Mouse (Mus musculus) heart, adult 2 months (tissue): Measurements from ENCODE around the gene Stard3. TPM values are rescaled to one million over a fixed set of nuclear protein-coding genes. Genes with fewer than 3 reads are reported as not detected.

Experiments
- DNase-seq, 2 experiments: peaks; one replicate each; pipeline ENCODE4 v3.0.0; 2021
- H3K27ac ChIP-seq: fragments of 200-600 bp; 2 replicates; pipeline ENCODE4 v1.8.1; 2022
- H3K27me3 ChIP-seq: fragments of 200-500 bp; 2 replicates; pipeline ENCODE4 v1.6.1; 2012; ENCODE audit warnings: mild to moderate bottlenecking, low read length, inconsistent platforms, mixed read lengths; ENCODE audit not compliant: control insufficient read depth, insufficient read depth
- H3K36me3 ChIP-seq: fragments of 200-500 bp; 2 replicates; pipeline ENCODE4 v1.6.1; 2012; ENCODE audit warnings: low read length, inconsistent platforms; ENCODE audit not compliant: control insufficient read depth, insufficient read depth
- H3K4me1 ChIP-seq: fragments of 200-500 bp; 2 replicates; pipeline ENCODE4 v1.6.1; 2011; ENCODE audit warnings: low read length; ENCODE audit not compliant: control insufficient read depth, insufficient read depth
- H3K4me3 ChIP-seq: fragments of 200-600 bp; 2 replicates; pipeline ENCODE4 v1.8.1; 2022
- H3K79me2 ChIP-seq: fragments of 200-500 bp; replicated peaks from 2 replicates; pipeline ENCODE4 v1.6.1; 2012; ENCODE audit warnings: mild to moderate bottlenecking, inconsistent platforms, low read length, moderate library complexity, mixed read lengths; ENCODE audit not compliant: control insufficient read depth, insufficient read depth
- H3K9ac ChIP-seq: fragments of 200-500 bp; 2 replicates; pipeline ENCODE4 v1.6.1; 2012; ENCODE audit warnings: low read depth, mild to moderate bottlenecking, control low read depth, inconsistent platforms, low read length, mixed read lengths
- CTCF ChIP-seq: fragments of 200-600 bp; IDR thresholded peaks from 2 replicates; pipeline ENCODE4 v1.8.1; 2022; ENCODE audit warnings: antibody characterized with exemption, mild to moderate bottlenecking, moderate library complexity
- EP300 ChIP-seq: fragments of 200-500 bp; IDR thresholded peaks from 2 replicates; pipeline ENCODE4 v1.6.1; 2011; ENCODE audit warnings: low read depth, low read length, control low read depth; ENCODE audit not compliant: insufficient read depth
- POLR2A ChIP-seq: fragments of 200-500 bp; IDR thresholded peaks from 2 replicates; pipeline ENCODE4 v1.6.1; 2011; ENCODE audit warnings: mild to moderate bottlenecking, low read depth, low read length, control low read depth; ENCODE audit not compliant: insufficient read depth
- WGBS: fragments of 180-500 bp; shearing (Covaris S2); methylation state at CpG from one replicate; pipeline ENCODE4 v1.1.7; 2018; 5-methylcytosine and 5-hydroxymethylcytosine counted together
- intact Hi-C: fragments of 180-260 bp; cut with DNase I; formaldehyde crosslinking; loops from one replicate; pipeline ENCODE4 v1.15.1; 2025
- long read RNA-seq: library from polyadenylated mRNA; stranded (forward); transcript quantifications from one replicate; pipeline ENCODE4 v2.0.0, GENCODE M21; 2021
- polyA plus RNA-seq: library from polyadenylated mRNA; depleted of rRNA; stranded (reverse); fragments of >200 nt; gene quantifications from 2 replicates; pipeline ENCODE4 v1.2.3, GENCODE M21; 2012; rRNA removed
- total RNA-seq, 2 experiments: library from RNA; stranded (reverse); gene quantifications; 2 replicates each; pipeline ENCODE4 v1.2.3; 2021

Gene Stard3
- total RNA-seq (10 to 100 TPM; 19.0 to 24.3 TPM), polyA plus RNA-seq (58.3 and 62.3 TPM in 2 replicates)
- long read RNA-seq, transcript Stard3-201 (15 exons, 2,070 nt) = major isoform, 22 of 33 reads
- long read RNA-seq, partial matches to known transcripts = 8 of 33 reads
- long read RNA-seq, other reads (novel, unspliced or antisense) = 3 of 33 reads

DNA sequence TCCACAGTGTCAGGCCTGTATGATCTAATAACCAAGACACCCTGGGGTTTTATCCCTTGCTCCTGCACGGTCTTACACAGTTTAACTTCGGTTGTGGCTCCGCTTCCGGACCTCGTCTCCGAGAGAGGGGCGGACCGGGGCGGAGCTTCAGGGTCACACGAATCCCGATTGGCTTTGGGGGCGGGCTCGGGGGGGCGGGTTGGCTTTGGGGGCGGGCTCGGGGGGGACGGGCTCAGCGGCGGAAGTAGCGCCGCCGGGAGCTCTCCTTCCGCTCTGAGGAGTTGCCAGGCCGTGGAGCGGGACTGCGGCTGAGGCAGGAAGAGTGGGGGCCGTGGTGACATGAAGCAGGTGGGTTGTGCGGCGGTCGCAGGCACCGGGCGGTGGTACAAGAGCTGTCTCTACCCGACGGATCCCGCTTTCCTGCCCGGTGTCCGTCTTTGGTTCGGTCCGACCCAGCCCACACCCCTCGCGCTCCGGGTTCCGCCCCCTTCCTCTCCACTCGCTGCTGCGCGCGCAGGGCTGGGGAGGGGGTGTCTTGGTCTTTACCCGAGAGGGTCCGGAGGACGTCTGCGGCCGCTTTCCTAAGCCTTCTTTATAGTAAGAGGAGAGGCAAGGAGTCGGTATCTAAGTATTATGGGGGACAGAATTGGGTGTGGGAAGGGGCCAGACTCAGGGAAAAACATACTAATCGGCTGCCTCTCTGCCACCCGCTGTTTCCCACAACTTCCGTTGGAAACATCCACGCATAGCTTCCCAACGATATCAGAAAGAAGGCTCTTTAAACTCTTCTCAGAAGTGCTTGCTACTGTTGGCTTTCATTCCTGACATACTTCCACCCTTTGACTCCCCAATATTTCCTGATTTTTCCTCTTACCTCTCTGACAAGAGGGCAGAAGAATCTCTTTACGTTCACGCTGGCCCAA is at the start of gene Stard3:
Stard3 (plus strand) TSS at position 208 of the 923 bp plus-strand sequence.
- Histone ChIP-seq H3K27me3 (no peaks in the 10 kb centered on the region), H3K27ac (peak within 1 kb of the TSS; percentile 88), H3K9ac (peak within 1 kb of the TSS; percentile 99), H3K36me3 (no peaks in the 10 kb centered on the region), H3K79me2 (no peaks in the 10 kb centered on the region), H3K4me3 (peak within 1 kb of the TSS; percentile 91), H3K4me1 (peaks cover 14% of the 10 kb centered on the region)
- peak; percentile 91 to 93 for DNase-seq
- WGBS = under 1% methylated on average over 60 of the region's 60 CpGs
- intact Hi-C loops = loop anchor here (5.0 kb wide), 1 partner anchor 99 kb away; no protein-coding TSS in a partner anchor
- TF ChIP-seq POLR2A (peak; percentile 96), EP300 (peak; percentile 20; the same call in 1 of the 2 replicates), CTCF (no peak)

DNA sequence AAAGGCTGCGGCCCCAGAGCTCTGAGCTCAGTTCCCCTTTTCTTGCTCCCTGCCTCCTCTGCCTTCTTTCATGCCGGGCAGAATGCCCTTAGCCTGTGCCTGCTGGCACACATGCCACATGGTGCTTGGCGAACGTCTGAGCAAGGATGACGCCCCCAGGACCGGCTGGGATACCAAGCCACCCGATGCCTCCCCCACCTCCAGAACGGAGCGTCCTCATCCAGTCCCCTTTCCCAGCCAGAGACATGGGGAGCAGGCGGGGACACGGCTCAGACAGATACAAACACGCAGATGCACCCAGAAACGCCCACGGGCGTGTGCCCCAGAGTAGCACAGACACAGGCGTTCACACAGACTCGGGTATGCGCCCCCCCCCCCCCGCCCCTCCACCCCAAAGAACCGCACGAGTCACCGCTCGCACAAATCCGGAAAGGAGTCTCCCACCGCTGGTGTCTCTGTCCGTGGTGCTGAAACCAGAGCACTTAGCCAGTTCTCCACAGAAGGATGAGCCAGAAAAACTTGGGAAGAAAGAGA is 44.3 kb upstream of the Stard3 start:
- DNase-seq = peak; percentile 28 to 62
- no peak overlapping the region for H3K4me3 ChIP-seq
- no peaks in the 10 kb centered on the region for H3K36me3 ChIP-seq
- no peaks in the 10 kb centered on the region for H3K4me1 ChIP-seq
- H3K79me2 ChIP-seq = no peaks in the 10 kb centered on the region
- H3K27ac ChIP-seq = no peak overlapping the region
- TF ChIP-seq CTCF (no peak), POLR2A (no peak), EP300 (no peak)
- peaks cover 13% of the 10 kb centered on the region; the same call in 1 of the 2 replicates for H3K27me3 ChIP-seq
- 3% methylated on average over 26 of the region's 26 CpGs for WGBS
- intact Hi-C loops = no loop called here
- no peak overlapping the region for H3K9ac ChIP-seq

DNA sequence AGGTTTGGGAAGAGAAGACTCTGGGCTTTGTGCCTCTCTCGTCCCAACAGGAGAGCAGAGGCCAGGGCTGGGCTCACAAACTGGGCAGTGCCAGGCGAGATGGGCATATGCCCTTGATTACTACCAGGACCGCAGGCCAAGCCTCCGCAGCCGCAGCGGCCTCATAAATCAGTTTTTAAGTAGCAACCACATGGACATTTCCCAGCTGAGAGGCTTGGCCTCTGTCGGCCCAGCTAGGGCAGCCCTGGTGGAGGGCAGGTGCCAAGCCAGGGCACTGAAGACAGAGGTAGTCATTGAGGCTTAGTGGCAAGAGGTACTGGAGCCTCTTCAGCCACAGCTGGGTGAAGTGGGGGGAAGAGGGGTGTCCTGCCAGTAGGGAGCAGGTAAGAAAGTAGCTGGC is 40.7 kb upstream of the Stard3 start:
- intact Hi-C loops = no loop called here
- no peak for DNase-seq
- no peak overlapping the region for H3K27ac ChIP-seq
- H3K4me3 ChIP-seq = no peak overlapping the region
- TF ChIP-seq CTCF (no peak), EP300 (no peak), POLR2A (no peak)
- H3K79me2 ChIP-seq = no peaks in the 10 kb centered on the region
- 13% methylated on average over 7 of the region's 7 CpGs for WGBS
- H3K4me1 ChIP-seq = no peaks in the 10 kb centered on the region
- no peaks in the 10 kb centered on the region for H3K36me3 ChIP-seq
- H3K27me3 ChIP-seq = peaks cover 27% of the 10 kb centered on the region
- no peak overlapping the region for H3K9ac ChIP-seq

DNA sequence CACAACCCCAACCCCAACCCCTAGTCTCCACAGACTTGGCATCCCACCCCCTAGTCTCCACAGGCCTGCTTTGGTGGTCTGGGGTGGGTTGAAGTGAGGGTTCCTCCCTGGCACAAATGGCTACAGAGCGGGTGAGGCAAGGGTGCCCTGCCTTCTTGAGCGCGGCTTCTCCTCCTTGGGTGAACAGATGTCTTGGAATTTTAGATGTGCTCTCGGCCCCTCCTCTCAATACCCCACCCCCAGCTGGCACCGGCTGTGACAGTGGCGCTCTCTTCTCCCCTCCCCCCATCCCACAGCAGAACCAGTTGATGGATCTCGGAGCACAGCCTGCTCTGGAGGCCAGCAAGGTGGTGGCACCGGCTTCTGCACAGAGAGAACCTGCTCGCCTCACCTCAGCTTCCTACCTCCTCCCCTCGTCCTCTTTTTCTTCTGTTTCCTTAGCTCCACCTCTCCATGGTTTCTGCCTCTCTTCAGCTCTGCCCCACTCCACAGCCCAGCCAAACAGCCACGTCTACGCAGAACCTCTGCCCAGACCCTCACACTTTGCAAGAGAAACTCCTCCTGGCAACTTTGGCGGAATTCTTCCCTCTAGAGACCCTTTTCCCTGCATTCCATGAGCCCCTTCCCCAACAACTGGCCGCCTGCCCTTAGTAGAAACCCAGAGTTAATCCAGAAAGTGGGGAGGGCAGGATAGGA is 39.6 kb upstream of the Stard3 start:
- Histone ChIP-seq H3K79me2 (no peaks in the 10 kb centered on the region), H3K4me3 (no peak overlapping the region), H3K27ac (no peak overlapping the region), H3K9ac (no peak overlapping the region), H3K27me3 (peaks cover 27% of the 10 kb centered on the region), H3K36me3 (no peaks in the 10 kb centered on the region), H3K4me1 (no peaks in the 10 kb centered on the region)
- intact Hi-C loops = no loop called here
- WGBS = 2% methylated on average over 14 of the region's 14 CpGs
- TF ChIP-seq CTCF = no peak
- no peak for TF ChIP-seq POLR2A
- TF ChIP-seq EP300 = no peak
- DNase-seq = no peak

DNA sequence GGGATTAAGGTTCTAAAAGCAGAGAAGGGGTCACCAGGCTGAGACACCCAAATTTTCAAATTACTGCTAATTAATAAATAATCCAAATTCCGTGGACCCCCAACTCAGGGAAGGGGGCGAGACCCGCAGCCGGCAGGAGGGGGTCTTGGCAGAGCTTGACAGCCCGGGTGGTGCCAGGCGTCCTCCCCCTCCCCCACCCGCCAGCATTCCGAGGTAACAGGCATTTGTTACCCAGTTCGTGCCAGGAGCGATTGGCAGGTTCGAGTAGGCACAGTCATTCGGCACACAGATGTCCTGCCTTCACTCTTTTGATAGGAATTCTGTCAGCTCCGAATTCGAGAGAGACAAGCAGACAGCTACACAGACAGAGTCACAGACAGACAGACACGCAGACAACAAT is 39.0 kb upstream of the Stard3 start:
- peaks cover 26% of the 10 kb centered on the region for H3K27me3 ChIP-seq
- no peaks in the 10 kb centered on the region for H3K79me2 ChIP-seq
- no peaks in the 10 kb centered on the region for H3K4me1 ChIP-seq
- intact Hi-C loops = no loop called here
- H3K9ac ChIP-seq = no peak overlapping the region
- no peak for DNase-seq
- no peak overlapping the region for H3K27ac ChIP-seq
- no peaks in the 10 kb centered on the region for H3K36me3 ChIP-seq
- no peak overlapping the region for H3K4me3 ChIP-seq
- TF ChIP-seq EP300 = no peak
- no peak for TF ChIP-seq POLR2A
- TF ChIP-seq CTCF = no peak
- 4% methylated on average over 15 of the region's 15 CpGs for WGBS
